Mouse (Mus musculus): Measurements from ENCODE around the gene Rnf31. TPM values are rescaled to one million over a fixed set of nuclear protein-coding genes. Genes with fewer than 3 reads are reported as not detected.

The Rnf31 gene
- polyA plus RNA-seq, 1 experiment = 39.1 TPM

DNA sequence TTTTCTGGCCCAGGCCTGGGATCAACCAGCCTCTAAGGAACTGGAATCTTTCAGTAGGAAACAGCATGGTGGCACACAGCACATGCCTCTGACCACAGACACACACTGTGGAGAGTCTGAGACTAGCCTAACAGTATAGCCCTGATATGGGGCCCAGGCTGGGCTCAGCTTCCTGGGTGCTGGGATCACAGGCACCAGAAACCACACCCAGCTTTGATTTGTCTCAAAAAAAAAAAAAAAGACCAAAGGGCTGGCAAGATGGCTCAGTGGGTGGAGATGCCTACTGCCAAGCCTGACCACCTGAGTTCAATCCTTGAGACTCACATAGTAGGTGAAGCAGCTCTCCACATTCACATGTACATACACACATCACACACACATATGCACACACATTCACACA is 36.9 kb upstream of the Rnf31 start:
- peaks cover 1% of the 10 kb centered on the region for H3K4me1 ChIP-seq (ENCODE audit: control insufficient read depth, insufficient read depth, low read length)
- H3K27ac ChIP-seq (ENCODE audit: insufficient read depth, low read length) = no peak overlapping the region
- H3K4me3 ChIP-seq (ENCODE audit: low read depth, low read length) = no peak overlapping the region
- H3K36me3 ChIP-seq (ENCODE audit: control insufficient read depth, insufficient read depth, low read length, poor library complexity, severe bottlenecking) = peaks cover 2% of the 10 kb centered on the region
- no peaks in the 10 kb centered on the region for H3K9me3 ChIP-seq (replicated peaks; ENCODE audit: control insufficient read depth, insufficient read depth, low read length, poor library complexity, severe bottlenecking)
- H3K9ac ChIP-seq (ENCODE audit: low read depth, poor library complexity, severe bottlenecking) = no peak overlapping the region
- no peaks in the 10 kb centered on the region for H3K27me3 ChIP-seq (ENCODE audit: control insufficient read depth, insufficient read depth, low read length, poor library complexity, severe bottlenecking)
- TF ChIP-seq EP300 (IDR thresholded peaks at IDR 0.05; ENCODE audit: insufficient read depth, low read depth, low read length) (no peak), POLR2A (IDR thresholded peaks at IDR 0.05; ENCODE audit: insufficient read depth, low read length) (no peak), CTCF (IDR thresholded peaks at IDR 0.05; ENCODE audit: low read depth, low read length) (no peak)

DNA sequence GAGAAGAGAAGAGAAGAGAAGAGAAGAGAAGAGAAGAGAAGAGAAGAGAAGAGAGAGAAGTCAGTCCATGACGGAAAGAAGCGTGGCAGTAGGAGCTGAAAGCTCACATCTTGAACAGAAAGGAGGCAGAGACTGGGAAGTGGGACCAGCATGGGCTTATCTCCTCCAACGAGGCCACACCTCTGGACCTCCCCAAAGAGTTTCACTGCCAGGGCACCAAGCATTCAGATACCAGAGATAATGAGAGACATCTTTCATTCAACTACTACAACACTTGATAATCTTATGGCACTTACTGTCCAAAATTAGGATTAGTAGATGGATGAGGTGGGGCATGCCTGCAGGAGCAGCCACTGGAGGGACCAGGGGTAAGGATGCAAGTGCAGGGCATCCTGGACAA is 35.7 kb upstream of the Rnf31 start:
- H3K36me3 ChIP-seq (ENCODE audit: control insufficient read depth, insufficient read depth, low read length, poor library complexity, severe bottlenecking) = no peaks in the 10 kb centered on the region
- no peak overlapping the region for H3K27ac ChIP-seq (ENCODE audit: insufficient read depth, low read length)
- H3K9me3 ChIP-seq (replicated peaks; ENCODE audit: control insufficient read depth, insufficient read depth, low read length, poor library complexity, severe bottlenecking) = no peaks in the 10 kb centered on the region
- no peak overlapping the region for H3K9ac ChIP-seq (ENCODE audit: low read depth, poor library complexity, severe bottlenecking)
- TF ChIP-seq POLR2A (IDR thresholded peaks at IDR 0.05; ENCODE audit: insufficient read depth, low read length) (no peak), EP300 (IDR thresholded peaks at IDR 0.05; ENCODE audit: insufficient read depth, low read depth, low read length) (no peak), CTCF (IDR thresholded peaks at IDR 0.05; ENCODE audit: low read depth, low read length) (no peak)
- H3K4me1 ChIP-seq (ENCODE audit: control insufficient read depth, insufficient read depth, low read length) = peaks cover 1% of the 10 kb centered on the region
- no peaks in the 10 kb centered on the region for H3K27me3 ChIP-seq (ENCODE audit: control insufficient read depth, insufficient read depth, low read length, poor library complexity, severe bottlenecking)
- H3K4me3 ChIP-seq (ENCODE audit: low read depth, low read length) = no peak overlapping the region

DNA sequence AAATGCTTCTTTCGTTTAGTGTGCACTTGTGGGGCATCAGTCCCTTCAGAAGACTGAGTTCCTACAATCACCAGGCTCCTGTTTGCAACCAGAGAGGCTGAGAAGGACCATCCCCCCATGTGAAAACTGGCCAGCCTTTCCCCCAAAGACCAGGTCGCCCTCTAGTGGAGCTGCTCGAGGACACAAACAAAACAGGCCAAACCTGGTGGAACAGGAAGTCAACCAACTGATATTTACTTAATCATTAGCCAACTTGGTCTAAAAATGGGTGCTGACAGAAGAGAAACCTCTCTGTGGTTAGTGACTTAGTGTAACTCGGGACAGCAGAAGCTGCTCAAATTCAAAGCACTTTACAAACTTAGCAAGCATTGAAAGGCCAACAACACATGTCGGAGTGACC is 34.5 kb upstream of the Rnf31 start:
- TF ChIP-seq EP300 (IDR thresholded peaks at IDR 0.05; ENCODE audit: insufficient read depth, low read depth, low read length) (0 out of 2 replicates have a peak, but pooled peaks have one; percentile 48), POLR2A (IDR thresholded peaks at IDR 0.05; ENCODE audit: insufficient read depth, low read length) (no peak), CTCF (IDR thresholded peaks at IDR 0.05; ENCODE audit: low read depth, low read length) (peak; percentile 91)
- Histone ChIP-seq H3K9me3 (replicated peaks; ENCODE audit: control insufficient read depth, insufficient read depth, low read length, poor library complexity, severe bottlenecking) (no peaks in the 10 kb centered on the region), H3K27ac (ENCODE audit: insufficient read depth, low read length) (no peak overlapping the region), H3K4me3 (ENCODE audit: low read depth, low read length) (no peak overlapping the region), H3K36me3 (ENCODE audit: control insufficient read depth, insufficient read depth, low read length, poor library complexity, severe bottlenecking) (no peaks in the 10 kb centered on the region), H3K9ac (ENCODE audit: low read depth, poor library complexity, severe bottlenecking) (no peak overlapping the region), H3K4me1 (ENCODE audit: control insufficient read depth, insufficient read depth, low read length) (peaks cover 1% of the 10 kb centered on the region), H3K27me3 (ENCODE audit: control insufficient read depth, insufficient read depth, low read length, poor library complexity, severe bottlenecking) (no peaks in the 10 kb centered on the region)

DNA sequence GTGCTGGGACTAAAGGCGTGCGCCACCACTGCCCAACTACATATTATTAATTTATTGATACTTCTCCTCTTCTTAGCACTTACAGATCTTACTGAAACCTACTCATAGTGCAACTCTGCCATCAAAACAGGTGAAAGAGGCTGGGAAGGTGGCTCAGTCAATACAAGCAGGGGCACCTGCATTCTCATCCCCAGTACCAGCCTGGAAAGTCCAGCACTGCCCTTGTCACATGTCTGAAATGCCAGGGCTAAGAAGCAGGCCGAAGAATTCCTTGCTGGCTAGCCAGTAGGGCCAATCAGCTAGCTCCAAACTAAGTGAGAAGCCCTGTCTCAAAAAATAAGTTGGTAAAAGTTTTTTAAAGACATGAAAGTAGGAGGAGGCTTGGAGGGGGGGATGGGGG is 33.9 kb upstream of the Rnf31 start:
- peaks cover 1% of the 10 kb centered on the region for H3K4me1 ChIP-seq (ENCODE audit: control insufficient read depth, insufficient read depth, low read length)
- no peak overlapping the region for H3K27ac ChIP-seq (ENCODE audit: insufficient read depth, low read length)
- no peak overlapping the region for H3K9ac ChIP-seq (ENCODE audit: low read depth, poor library complexity, severe bottlenecking)
- no peak for TF ChIP-seq CTCF (IDR thresholded peaks at IDR 0.05; ENCODE audit: low read depth, low read length)
- no peak for TF ChIP-seq EP300 (IDR thresholded peaks at IDR 0.05; ENCODE audit: insufficient read depth, low read depth, low read length)
- no peak for TF ChIP-seq POLR2A (IDR thresholded peaks at IDR 0.05; ENCODE audit: insufficient read depth, low read length)
- no peaks in the 10 kb centered on the region for H3K27me3 ChIP-seq (ENCODE audit: control insufficient read depth, insufficient read depth, low read length, poor library complexity, severe bottlenecking)
- H3K4me3 ChIP-seq (ENCODE audit: low read depth, low read length) = no peak overlapping the region
- no peaks in the 10 kb centered on the region for H3K36me3 ChIP-seq (ENCODE audit: control insufficient read depth, insufficient read depth, low read length, poor library complexity, severe bottlenecking)
- no peaks in the 10 kb centered on the region for H3K9me3 ChIP-seq (replicated peaks; ENCODE audit: control insufficient read depth, insufficient read depth, low read length, poor library complexity, severe bottlenecking)

DNA sequence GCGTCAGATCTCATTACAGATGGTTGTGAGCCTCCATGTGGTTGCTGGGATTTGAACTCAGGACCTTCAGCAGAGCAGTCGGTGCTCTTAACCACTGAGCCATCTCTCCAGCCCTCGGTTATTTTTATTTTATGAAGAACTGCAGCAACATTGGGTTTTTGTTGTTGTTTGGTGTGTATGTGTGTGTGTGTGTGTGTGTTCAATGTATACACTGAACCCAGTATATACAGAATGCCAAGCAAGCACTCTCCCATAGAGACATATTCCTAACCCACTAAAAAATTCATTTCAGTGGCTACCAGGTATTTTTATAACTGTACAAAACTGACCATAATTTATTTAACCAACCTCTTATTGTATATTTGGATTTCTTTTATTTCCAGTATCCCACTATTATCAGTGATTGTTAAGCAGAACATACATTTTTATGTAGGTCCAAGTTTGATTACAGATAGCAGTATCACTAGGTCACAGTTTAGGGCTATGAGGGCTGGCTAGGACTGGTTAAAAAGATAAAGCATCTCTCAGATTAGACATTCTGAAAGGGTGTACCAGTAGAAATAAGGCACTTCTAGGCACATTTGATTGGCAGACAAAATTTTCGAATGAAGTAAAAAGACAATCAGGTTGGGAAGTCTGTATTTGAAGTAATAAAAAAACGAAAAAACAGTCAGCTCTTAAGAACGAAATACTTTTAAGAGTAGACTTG is 32.6 kb upstream of the Rnf31 start:
- peaks cover 1% of the 10 kb centered on the region for H3K4me1 ChIP-seq (ENCODE audit: control insufficient read depth, insufficient read depth, low read length)
- peak overlapping the region; percentile 22; the same call in 1 of the 2 replicates for H3K4me3 ChIP-seq (ENCODE audit: low read depth, low read length)
- H3K27ac ChIP-seq (ENCODE audit: insufficient read depth, low read length) = no peak overlapping the region
- no peaks in the 10 kb centered on the region for H3K9me3 ChIP-seq (replicated peaks; ENCODE audit: control insufficient read depth, insufficient read depth, low read length, poor library complexity, severe bottlenecking)
- TF ChIP-seq CTCF (IDR thresholded peaks at IDR 0.05; ENCODE audit: low read depth, low read length) (no peak), EP300 (IDR thresholded peaks at IDR 0.05; ENCODE audit: insufficient read depth, low read depth, low read length) (no peak), POLR2A (IDR thresholded peaks at IDR 0.05; ENCODE audit: insufficient read depth, low read length) (no peak)
- no peaks in the 10 kb centered on the region for H3K36me3 ChIP-seq (ENCODE audit: control insufficient read depth, insufficient read depth, low read length, poor library complexity, severe bottlenecking)
- peak overlapping the region; percentile 38 for H3K9ac ChIP-seq (ENCODE audit: low read depth, poor library complexity, severe bottlenecking)
- no peaks in the 10 kb centered on the region for H3K27me3 ChIP-seq (ENCODE audit: control insufficient read depth, insufficient read depth, low read length, poor library complexity, severe bottlenecking)

DNA sequence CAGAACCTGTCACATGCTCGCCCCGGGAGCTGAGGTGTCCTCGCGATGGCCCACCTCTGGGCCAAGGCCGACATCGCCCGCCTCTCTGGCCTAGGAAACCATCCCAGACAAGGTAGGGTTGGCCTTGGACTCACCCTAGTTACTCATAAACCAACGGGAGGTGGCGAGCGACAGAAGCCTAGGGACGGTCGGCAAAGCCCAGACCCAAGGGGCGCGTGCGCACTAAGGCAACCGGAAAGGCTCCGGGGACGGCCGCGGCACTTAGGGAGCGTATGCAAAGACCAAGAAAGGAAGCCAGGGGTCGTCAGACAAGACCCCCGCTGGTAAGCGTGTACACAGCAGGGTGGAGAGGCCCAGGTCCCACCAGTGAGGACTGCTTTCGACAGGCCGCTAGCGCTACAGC is 31.7 kb upstream of the Rnf31 start, which contains the start of gene Dcaf11:
Dcaf11 (plus strand) TSS at position 208 of the 403 bp plus-strand sequence.
- Histone ChIP-seq H3K27me3 (ENCODE audit: control insufficient read depth, insufficient read depth, low read length, poor library complexity, severe bottlenecking) (no peaks in the 10 kb centered on the region), H3K9ac (ENCODE audit: low read depth, poor library complexity, severe bottlenecking) (peak within 1 kb of the TSS; percentile 38), H3K4me3 (ENCODE audit: low read depth, low read length) (peak within 1 kb of the TSS; percentile 79), H3K36me3 (ENCODE audit: control insufficient read depth, insufficient read depth, low read length, poor library complexity, severe bottlenecking) (no peaks in the 10 kb centered on the region), H3K27ac (ENCODE audit: insufficient read depth, low read length) (peak within 1 kb of the TSS; percentile 86), H3K9me3 (replicated peaks; ENCODE audit: control insufficient read depth, insufficient read depth, low read length, poor library complexity, severe bottlenecking) (no peaks in the 10 kb centered on the region), H3K4me1 (ENCODE audit: control insufficient read depth, insufficient read depth, low read length) (no peaks in the 10 kb centered on the region)
- TF ChIP-seq POLR2A (IDR thresholded peaks at IDR 0.05; ENCODE audit: insufficient read depth, low read length) = no peak
- TF ChIP-seq EP300 (IDR thresholded peaks at IDR 0.05; ENCODE audit: insufficient read depth, low read depth, low read length) = 0 out of 2 replicates have a peak, but pooled peaks have one; percentile 67
